Mouse (Mus musculus) CD8-positive naive resting alpha-beta T cell, adult 2 months (primary cell): ENCODE data around the gene Cops8.

Experiments
- DNase-seq, 2 experiments: peaks; one replicate each; pipeline ENCODE4 v3.0.0; 2022; ENCODE audit warnings: low read depth in 2 of 2, low spot score in 2 of 2

Cops8 gene

DNA sequence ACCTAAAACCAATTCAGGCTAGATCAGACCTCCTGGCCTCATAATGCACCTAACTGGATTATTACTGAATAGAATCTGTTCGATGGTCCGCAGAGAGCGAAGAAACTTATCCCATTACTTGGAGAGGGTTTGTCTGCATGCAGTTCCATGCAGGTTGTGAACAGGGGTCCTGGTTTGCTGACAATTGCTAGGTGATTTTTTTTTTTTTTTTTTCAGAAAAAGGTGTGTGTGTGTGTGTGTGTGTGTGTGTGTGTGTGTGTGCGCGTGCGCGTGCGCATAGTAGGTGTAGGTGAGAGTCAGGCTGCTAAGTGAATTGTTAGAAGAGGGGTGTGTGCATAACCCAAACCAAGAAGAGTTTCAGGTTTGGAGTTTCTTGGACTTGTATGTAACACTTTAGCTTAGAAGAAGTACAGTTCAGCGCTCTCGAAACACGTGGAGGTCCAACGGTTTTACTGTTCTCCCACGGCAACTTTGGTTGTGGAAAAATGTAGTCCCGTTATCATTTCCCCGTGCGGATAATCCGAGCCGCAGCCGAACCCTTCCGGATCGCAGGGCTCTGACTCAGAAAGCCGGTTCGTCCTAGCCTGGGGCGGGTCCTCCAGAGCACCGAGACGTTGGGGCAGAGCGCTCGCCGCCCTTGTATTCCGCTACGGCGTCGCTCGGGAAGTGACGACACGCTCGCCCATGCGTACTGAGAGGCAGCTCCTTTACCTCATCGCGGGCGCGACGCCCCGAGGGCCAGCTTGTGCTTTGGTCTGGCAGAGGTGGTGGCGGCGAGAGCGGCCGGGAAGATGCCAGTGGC lies at the start of gene Cops8:
TSS of gene Cops8 (plus strand) at position 223 of the 802 bp plus-strand sequence.
- peak; percentile 92 for DNase-seq

DNA sequence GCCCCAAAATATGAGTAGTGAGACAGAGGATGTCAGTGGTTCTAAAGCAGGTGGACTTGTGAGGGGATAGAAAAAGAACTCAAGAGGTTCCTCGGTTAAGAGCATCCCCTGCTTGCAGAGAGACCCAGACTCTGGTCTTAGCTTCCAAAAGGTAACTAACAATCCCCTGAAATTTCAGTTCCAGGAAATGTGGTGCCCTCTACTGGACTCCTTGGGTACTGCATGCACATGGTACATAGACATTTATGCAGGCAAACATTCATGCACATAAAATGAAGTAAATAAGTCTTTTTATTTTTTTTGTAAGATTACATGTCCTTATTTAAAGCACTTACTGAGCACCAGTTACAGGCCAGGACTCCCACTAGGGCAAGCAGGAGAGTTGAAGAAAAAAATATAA lies 45.6 kb upstream of the Cops8 start:
- no peak for DNase-seq

DNA sequence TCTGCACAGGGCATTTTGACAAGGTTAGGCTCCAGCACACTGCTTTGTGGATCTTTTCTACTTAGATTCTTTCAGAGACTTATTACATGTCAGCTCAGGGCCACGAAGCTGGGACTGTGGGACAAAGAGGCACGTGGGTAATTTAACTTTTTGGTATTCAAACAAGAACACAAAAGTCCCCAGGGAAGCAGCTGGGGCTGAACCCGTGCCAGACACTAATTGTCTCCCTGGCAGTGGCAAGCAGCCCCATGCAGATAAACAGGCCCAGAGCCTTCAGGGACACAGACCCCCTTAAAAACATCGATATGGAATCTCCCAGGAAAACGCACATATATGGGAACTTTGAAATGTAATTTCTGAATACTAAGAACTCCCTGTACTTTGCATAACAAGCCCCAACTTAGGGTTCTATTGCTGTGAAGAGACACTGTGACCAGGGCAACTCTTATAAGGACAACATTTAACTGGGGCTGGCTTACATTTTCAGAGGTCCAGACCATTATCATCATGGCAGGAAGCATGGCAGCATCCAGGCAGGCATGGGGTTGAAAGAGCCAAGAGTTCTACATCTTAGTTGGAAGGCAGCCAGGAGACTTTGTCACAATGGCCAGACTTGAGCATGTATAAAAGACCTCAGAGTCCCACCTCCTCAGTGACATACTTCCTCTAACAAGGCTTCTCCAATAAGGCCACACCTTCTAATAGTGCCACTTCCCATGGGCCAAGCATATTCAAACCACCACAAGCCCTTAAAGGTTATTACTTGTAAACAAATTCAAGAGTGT lies 41.6 kb upstream of the Cops8 start:
- no peak for DNase-seq

DNA sequence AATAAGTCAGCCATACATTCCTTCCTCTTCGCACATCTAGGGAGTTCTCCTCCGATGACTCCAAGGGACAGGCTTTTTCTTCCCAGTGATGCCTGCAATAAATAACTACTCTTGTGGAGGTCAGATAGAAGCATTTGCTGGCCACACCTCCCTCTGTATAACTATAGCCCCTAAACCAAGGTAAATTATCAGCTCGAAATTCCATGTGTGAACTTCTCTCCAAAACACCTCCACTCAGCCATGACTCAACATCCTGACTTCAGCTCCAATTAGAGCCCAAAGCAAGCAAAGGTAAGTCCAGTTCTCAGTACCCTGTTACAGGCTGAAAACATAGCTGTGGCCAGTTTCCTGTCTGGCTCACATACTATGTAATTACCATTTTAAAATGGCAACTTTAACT lies 38.8 kb upstream of the Cops8 start:
- no peak for DNase-seq

DNA sequence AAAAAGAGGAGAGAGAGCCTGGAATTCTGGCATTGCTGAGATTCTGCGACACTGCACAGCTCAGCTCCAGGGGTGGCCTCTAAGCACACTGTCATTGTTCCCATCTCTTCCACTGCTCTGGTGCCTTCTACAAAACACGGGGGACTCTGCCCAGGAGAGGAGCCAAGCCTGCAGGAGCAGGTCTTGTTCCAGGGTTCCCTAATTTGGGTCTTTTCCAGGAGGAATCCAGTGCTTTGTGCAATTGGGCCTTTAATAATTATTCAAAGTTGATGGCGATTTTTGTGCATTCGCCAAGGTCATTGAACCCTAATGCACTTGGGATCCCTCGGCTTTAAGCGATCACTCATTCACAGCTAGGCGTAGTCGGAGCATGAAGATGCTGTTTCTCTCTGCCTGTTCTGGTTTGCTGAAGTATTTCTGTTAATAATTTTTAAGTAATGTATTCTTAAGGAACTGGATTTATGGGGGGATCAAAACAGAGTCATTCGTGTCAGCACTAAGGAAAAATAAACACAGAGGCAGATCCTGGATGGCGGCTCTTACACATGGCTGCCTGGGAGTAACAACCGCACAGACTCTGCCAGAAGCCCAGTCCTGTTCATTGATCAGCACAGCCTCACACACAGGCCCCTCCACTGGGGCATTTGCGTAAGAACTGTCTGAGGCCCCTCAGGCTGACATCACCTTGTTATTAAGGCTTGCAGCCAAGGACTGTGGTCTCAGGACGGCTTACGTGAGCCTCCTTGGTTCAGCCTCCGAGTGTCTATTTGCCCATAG lies 35.9 kb upstream of the Cops8 start:
- DNase-seq = no peak

DNA sequence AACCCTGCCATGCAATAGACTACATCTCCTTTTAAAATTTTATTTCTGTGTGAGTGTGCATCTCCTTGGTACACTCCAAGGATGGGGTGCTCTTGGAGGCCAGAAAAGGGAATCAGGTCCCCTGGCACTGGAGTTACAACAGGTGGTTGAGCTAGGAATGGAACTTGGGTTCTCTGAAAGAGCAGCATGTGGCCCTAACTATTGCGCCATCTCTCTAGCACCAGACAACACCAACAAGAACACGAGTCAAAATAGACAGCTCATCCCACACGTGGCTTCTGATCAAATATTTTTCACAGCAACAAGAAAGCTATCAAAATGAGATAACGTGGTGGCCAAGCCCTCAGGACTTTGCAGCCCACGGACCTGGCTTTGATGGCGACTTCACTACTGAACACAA lies 28.9 kb upstream of the Cops8 start:
- DNase-seq = no peak

DNA sequence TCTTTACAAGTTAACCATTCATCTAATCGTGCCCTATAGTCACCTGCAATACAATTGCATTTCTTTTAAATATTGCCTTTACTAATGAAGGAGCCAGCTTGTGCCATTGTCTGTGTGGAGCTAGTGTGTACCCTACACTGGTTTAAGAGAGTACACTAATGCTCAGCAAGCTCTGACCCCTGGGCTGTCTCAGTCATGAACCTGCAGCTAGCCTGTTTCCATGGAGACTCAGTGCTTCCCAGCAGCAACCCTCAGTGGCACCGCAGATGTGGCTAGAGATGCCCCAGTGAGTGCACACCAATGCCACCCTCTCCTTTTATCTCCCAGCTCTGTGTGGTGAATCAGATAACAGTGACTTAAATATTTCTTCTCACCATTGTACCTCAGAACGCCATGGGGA lies 27.9 kb upstream of the Cops8 start:
- DNase-seq = no peak

DNA sequence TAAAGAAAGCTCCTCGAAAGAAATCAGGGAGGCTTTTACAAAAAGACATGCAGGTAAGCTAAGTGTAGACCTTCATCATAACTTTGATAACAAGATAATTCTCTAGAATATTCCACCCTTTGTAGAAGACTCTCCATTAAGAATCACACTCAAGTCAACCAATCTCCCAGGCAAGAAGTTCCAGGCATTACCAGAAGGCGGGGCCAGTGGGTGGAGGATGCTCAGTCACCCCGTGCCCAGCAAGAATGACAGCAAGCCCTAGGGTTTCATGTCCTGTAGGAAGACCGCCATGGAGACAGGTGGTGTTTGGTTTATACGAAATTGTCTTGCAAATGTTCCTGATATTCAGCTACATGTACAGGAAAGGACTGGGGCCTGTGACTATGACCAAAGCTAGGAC lies 25.4 kb upstream of the Cops8 start:
- DNase-seq = no peak

DNA sequence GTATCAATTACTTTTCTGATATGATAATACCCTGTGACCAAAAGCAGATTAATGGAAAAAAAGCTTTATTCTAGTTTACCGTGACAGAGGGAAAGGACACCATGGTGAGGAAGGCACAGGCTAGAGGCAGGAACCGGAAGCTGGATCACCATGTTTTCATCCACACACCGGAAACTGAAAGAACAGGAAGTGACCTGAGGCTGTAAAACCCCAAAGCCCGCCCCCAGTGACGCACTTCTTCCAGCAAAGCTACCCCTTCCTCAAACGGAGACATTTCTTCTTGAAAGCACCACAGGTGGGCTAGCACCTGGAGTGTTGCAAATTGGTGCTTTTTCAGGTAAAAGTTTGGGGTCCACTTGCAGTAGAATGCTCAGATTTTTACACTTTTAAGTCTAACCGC lies 20.1 kb upstream of the Cops8 start:
- DNase-seq = no peak

DNA sequence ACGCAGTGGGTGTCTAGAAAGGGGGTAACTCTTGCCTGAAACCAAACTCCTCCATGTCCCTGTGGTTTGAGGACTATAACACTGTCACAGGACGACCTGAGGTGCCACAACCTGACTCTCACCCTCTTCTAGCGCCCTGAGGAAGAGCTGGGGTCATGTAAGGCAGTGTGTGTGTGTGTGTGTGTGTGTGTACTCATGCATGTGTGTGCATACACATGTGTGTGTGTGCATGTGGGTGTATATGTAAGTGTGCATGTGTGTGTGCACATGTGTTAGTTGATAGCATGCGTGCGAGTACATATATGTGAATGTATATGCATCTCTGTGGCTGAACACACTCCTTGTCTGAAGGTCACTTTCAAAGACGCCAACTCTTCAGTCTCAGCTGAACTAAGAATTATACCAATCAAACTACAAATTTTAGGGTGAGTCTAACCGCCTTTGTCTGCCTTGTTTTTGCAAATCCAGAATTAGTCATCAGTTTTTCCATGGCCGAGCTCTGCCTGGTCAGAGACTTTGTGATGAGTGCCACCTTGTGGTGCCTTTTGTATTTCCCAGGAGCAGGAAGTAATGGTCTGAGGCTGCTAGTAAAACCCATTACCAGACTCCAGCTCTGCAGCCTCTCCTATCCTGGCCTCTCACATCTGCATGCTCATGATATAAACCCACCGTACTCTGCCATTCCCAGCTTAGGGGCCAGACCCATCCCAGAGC lies 14.6 kb upstream of the Cops8 start:
- DNase-seq = peak in 1 of 2 experiments; percentile 19

DNA sequence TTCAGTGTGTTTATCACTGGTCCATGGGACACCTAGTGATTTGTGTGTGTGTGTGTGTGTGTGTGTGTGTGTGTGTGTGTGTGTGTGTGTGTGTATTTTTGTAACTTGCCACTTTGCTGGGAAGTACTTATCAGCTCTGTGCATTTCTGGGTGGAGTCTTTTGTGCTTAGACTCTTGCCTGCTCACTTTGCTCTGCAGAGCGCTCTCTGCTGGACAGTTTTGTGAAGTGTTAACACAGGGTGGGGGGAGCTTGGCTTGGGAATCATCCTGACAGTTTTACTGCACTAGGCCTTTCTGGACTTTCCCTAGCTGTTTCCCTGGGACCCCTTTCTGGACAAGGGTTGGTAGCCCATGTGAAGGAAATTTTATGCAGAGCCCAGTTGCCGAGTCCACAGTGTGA lies 12.0 kb upstream of the Cops8 start:
- DNase-seq = no peak

DNA sequence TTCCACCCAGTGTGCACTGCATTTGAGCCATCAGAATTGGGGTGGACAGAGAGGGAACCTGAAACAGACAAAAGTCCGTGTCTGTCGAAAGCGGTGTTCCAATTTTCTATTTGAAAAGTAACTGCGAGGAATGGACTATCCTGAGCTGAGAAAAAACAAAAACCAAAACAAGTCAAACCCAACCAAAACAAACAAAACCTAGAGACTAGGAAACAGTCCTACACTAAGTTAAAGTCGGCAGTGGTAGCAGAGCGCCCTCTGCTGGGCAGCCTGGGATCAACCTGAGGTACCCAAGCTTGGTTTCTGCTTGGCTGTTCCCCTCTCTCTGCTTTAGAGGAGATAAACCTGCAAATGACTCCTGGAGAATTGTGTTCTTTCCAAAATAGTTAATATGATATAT lies 10.0 kb upstream of the Cops8 start:
- DNase-seq = peak; percentile 51 to 55

DNA sequence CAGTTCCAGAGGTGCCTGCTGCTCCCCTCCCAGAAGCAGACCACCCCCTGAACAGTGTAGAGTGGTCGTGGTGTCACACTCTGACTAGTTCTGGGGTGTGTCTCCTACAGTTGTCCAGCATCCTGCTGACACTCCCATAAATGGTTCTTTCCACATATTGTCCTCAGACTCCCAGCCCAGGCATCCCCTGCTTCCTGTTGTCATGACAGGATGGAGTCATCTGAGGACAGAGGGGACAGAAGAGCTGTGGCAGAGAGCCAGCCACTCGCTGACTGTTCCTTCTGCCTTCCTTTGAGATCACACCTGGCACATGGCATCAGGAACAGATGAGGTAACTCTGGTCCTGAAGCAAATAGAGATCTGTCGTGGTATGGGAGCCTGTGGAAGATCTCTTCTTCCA lies 3.6 kb upstream of the Cops8 start:
- DNase-seq = no peak

DNA sequence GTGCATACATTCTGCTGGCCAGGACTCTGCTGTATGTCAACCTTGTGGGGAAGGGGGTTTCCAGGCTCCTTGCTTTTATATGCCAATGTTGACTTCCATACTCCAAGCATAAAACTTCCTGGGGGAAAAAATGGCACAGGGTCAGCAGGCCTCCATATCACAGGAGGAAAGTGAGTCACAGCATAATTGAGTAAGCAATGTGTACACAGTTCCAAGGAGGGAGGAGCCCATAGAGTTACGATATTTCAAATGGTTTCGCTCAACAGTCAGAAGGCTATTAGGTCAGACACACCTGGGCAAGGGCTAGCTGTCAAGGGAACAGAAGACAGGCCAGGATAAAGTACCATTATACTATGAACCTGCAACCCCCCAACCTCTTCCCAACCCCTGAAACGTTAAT lies 1.7 kb upstream of the Cops8 start:
- DNase-seq = no peak

DNA sequence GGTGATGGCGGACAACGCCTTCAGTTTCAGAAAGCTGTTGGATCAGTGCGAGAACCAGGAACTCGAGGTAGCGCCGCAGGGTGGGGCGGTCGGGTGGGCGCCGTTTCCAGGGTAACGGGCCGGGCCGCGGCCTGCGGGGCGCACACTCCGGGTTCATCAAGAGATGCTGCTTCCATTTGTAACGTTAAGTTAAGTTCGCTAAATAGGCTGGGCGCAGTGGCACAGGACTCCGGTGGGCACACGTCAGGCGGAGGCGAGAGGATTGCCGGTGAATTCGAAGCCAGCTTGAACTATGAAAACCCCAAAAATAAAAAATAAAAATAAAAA lies 743 bp downstream of the Cops8 start:
- DNase-seq = no peak

DNA sequence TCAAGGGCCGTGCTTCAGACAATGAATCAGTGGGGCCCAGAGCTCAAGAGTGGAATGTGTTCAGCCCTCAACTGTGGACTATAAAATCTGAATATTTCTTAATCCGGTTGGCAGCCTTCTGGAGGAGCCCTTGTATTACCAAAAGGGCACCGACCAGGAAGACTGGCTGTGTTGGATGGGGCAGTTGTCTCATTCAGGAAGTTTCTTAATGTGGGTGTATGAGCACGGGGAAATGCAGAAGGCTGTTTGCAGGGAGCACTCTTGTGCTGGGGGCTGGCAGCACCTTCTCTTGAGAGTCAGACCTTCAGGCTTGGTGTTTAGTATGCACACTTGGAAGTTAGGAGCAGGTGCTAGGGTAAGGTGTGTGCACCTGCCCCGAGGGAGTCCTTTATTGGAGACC lies 6.6 kb downstream of the Cops8 start:
- no peak for DNase-seq

DNA sequence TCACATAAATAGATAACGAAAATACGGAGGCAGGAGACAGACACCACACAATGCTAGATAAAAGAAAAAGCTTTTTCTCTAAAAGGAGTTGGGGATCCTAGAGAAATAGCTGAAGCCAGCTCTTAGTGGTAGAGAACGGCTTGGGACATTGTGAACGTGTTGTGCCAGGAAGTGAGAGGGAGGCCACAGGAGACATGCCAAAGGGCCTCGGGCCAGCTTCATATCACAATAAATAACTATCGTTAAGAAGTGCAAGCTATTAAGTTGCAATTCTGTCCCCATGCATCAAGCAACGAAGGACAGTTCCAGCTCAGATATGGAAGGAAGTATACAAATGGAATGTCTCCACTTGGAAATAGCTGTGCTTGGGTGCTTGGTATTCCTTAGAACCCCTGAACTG lies 14.5 kb downstream of the Cops8 start:
- no peak for DNase-seq

DNA sequence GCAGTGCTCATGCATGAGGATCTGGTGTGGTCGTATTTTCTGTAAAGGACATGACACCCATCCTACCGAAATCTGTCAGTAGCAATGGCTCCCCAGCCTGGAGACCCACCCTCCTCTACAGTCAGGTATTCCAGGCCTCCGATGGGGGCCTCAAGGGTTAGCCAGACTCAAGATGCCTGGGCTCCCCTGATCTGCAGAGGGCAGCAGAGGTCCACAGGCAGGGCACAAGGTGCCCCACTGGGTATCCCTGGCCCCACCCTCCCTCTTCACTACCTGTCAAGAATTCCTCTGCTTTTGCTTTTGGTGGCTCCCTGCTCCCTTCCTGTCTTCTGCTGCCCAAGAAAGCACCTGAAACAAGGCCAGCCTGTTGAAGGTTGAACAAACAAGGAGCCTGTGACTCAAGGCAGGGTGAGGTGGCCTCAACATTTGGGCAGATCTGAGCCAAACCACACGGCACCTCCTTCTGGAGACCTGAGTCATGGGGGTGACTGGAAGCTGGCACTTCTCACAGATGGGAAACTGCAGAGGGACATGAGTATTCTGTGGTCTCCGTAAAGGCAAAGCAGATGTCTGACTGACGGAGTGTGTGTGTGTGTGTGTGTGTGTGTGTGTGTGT lies 30.7 kb downstream of the Cops8 start:
- DNase-seq = no peak

DNA sequence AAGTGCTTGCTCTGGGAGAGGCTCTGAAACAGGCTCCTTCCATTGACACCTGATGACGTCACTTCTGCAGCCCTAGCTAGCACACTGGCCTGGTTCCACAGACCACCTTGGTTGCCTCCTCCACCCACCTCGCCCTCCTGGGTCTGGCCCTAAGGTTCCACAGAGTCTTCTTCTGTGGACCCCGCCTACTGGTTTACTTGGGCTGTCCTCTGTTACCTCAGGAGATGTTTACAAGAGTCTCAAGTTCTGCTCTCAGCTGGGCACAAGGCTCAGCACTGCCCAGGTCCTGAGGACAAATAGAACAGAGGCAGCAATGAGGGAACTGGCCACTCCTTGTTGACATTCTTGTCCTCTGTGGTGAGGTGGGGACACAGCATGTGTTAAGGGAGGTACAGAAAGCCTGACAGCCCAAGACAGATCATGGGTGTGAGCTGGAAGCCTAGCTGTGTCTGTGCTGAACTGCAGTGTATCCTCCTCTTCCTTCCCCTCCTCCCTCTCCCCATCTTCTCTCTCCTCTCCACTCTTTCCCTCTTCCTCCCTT lies 31.5 kb downstream of the Cops8 start:
- no peak for DNase-seq

DNA sequence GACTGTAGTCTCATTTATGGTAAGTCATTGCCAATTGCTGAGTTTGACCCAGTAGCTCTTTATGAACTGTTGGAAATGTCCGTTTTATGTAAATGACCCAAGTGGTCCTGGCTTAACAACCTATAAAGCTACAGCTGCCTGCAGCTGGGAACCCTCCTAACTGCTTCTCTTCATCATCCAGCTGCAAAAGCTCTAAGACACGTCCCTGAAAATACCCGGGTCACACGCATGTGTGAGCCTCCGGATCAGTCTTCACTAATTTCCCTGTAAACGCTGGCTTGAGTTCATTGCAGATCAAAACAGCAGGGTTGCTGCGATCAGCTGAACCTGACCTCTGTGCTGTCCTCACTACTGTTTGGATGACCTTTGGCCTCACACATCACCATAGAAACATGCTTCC lies 35.6 kb downstream of the Cops8 start:
- DNase-seq = no peak
